Mouse (Mus musculus) midbrain, embryonic 14.5 days (tissue): ENCODE data around the gene Il20rb. TPM values are rescaled to one million over a fixed set of nuclear protein-coding genes. Genes with fewer than 3 reads are reported as not detected.
A peak's percentile ranks its signal among the peaks of the same experiment; 100 is the strongest.

Source experiments
- ATAC-seq: fragments of 200-750 bp; cut with Nextera tagmentation; 2 replicates; pipeline ENCODE4 v1.8.0; 2017; ENCODE audit warnings: moderate number of reproducible peaks, moderate library complexity; ENCODE audit not compliant: low FRiP score, low TSS enrichment
- DNase-seq: peaks from one replicate; pipeline ENCODE4 v3.0.0-alpha.2; 2015
- H3K27ac ChIP-seq: fragments of 300-500 bp; sonication (generic); replicated peaks from 2 replicates; pipeline ENCODE4 v1.5.1; 2014; ENCODE audit warnings: mild to moderate bottlenecking, low read depth, low read length, moderate library complexity
- H3K27me3 ChIP-seq: fragments of 300-500 bp; sonication (generic); 2 replicates; pipeline ENCODE4 v1.6.1; 2014; ENCODE audit warnings: low read length, control low read depth, mixed read lengths; ENCODE audit not compliant: control insufficient read depth, insufficient read depth
- H3K36me3 ChIP-seq: fragments of 300-500 bp; sonication (generic); 2 replicates; pipeline ENCODE4 v1.6.1; 2014; ENCODE audit warnings: low read length, control low read depth; ENCODE audit not compliant: control insufficient read depth, insufficient read depth
- H3K4me1 ChIP-seq: fragments of 300-500 bp; sonication (generic); 2 replicates; pipeline ENCODE4 v1.6.1; 2014; ENCODE audit warnings: mild to moderate bottlenecking, antibody characterized with exemption, low read length, control low read depth; ENCODE audit not compliant: control insufficient read depth, insufficient read depth
- H3K4me2 ChIP-seq: fragments of 300-500 bp; sonication (generic); 2 replicates; pipeline ENCODE4 v1.6.1; 2014; ENCODE audit warnings: mild to moderate bottlenecking, low read length, moderate library complexity
- H3K4me3 ChIP-seq: fragments of 300-500 bp; sonication (generic); replicated peaks from 2 replicates; pipeline ENCODE4 v1.5.1; 2014; ENCODE audit warnings: low read depth, low read length
- H3K9ac ChIP-seq: fragments of 300-500 bp; sonication (generic); replicated peaks from 2 replicates; pipeline ENCODE4 v1.6.1; 2014; ENCODE audit warnings: mild to moderate bottlenecking, low read length, moderate library complexity
- H3K9me3 ChIP-seq: fragments of 300-500 bp; sonication (generic); 2 replicates; pipeline ENCODE4 v1.6.1; 2016; ENCODE audit warnings: low read length, control low read depth, mixed read lengths; ENCODE audit not compliant: control insufficient read depth
- WGBS: fragments of 180-500 bp; shearing (Covaris S2); extraction: QIAGEN DNeasy Blood & Tissue Kit; methylation state at CpG from one replicate; pipeline ENCODE4 v1.1.7; 2014; 5-methylcytosine and 5-hydroxymethylcytosine counted together
- polyA plus RNA-seq: library from polyadenylated mRNA; unstranded; fragments of >200 nt; fragmentation: Nextera tagmentation; extraction: Ambion mirVana; gene quantifications from 2 replicates; pipeline ENCODE4 v1.2.1, GENCODE M21; 2014

Il20rb gene
- polyA plus RNA-seq, 1 experiment from 2014 or later, result 0.99 TPM

DNA sequence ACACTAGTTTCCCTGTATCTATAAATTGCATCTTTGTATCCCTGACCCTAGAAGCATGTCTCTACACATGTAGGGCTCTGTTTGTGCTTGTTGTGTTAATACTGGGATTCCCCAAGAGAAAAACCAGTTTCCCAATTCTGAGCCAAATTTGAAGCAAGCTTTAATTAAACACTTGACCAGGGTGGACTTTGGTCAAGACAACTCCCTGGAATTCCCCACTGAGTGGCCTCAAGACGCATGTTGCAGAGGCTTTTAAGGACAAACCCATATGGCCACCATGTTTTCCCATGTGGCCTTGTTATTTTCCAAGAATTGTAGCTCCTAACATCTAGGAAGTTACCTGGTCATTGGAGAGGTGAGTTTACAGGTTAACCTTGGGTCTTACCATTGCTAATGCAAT, 12.5 kb downstream of the Il20rb start:
- Histone ChIP-seq H3K36me3 (0 out of 2 replicates have a peak, but pooled peaks cover 4% of the 10 kb centered on the region), H3K27ac (no peak overlapping the region), H3K9ac (no peak overlapping the region), H3K4me1 (no peaks in the 10 kb centered on the region), H3K4me3 (no peak overlapping the region), H3K9me3 (peaks cover 8% of the 10 kb centered on the region; the same call in 1 of the 2 replicates), H3K4me2 (no peak overlapping the region), H3K27me3 (no peaks in the 10 kb centered on the region)
- DNase-seq (no peak), ATAC-seq (no peak)
- 88% methylated on average over 1 of the region's 1 CpGs for WGBS

DNA sequence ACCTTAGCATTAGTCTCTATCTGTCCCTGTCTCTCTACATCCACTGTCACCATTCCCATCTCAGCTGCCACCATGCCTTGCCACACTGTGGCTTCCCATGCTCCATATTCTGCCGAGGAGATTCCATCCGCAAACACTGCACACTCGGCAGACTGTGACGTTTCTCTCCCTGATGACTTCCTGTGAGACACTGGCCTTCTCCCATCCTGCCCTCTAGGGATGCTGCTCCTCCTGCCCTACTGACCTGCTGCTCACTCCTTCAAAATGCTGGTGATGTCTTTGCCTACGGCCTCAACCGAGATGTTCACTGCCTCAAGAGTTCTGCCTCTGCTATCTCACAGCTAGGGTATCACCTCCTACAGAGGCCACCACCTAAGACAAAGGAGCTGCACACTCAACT, 13.2 kb downstream of the Il20rb start:
- 89% methylated on average over 6 of the region's 6 CpGs for WGBS
- H3K9me3 ChIP-seq, result peaks cover 8% of the 10 kb centered on the region; the same call in 1 of the 2 replicates
- H3K36me3 ChIP-seq, result 0 out of 2 replicates have a peak, but pooled peaks cover 4% of the 10 kb centered on the region
- no peak overlapping the region for H3K27ac ChIP-seq
- no peaks in the 10 kb centered on the region for H3K27me3 ChIP-seq
- no peak for ATAC-seq
- H3K4me2 ChIP-seq, result no peak overlapping the region
- H3K9ac ChIP-seq, result no peak overlapping the region
- no peak overlapping the region for H3K4me3 ChIP-seq
- DNase-seq, result no peak
- H3K4me1 ChIP-seq, result no peaks in the 10 kb centered on the region

DNA sequence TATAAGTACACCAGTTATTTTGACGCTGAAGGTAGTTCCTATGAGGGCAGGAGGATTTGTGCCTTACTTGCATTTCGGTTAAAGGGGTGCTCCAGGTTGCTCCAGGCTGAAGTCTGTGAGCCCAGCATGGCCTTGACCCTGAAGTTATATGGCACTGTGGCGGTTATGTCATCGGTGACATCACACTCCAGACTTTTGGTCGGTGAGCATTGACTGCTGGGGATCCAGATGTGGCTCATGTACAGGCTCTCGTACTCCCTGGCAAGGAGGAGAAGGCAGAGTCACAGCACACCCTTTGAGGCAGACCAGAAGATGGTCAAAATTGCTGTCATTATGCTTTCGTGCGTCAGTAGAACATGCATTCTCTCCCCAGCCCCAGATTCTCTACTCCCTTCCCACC, 13.7 kb downstream of the Il20rb start:
- Histone ChIP-seq H3K9ac (no peak overlapping the region), H3K4me3 (no peak overlapping the region), H3K27me3 (no peaks in the 10 kb centered on the region), H3K27ac (no peak overlapping the region), H3K4me2 (no peak overlapping the region), H3K36me3 (0 out of 2 replicates have a peak, but pooled peaks cover 4% of the 10 kb centered on the region), H3K4me1 (no peaks in the 10 kb centered on the region), H3K9me3 (peaks cover 8% of the 10 kb centered on the region; the same call in 1 of the 2 replicates)
- ATAC-seq (no peak), DNase-seq (no peak)
- WGBS, result 94% methylated on average over 8 of the region's 8 CpGs

GRCm38 (mm10) chr9:100471605-100471953, 15.0 kb downstream of the Il20rb start:
- Histone ChIP-seq H3K36me3 (0 out of 2 replicates have a peak, but pooled peaks cover 4% of the 10 kb centered on the region), H3K4me2 (no peak overlapping the region), H3K9me3 (0 out of 2 replicates have a peak, but pooled peaks cover 2% of the 10 kb centered on the region), H3K4me3 (no peak overlapping the region), H3K27me3 (no peaks in the 10 kb centered on the region), H3K4me1 (no peaks in the 10 kb centered on the region), H3K27ac (no peak overlapping the region), H3K9ac (no peak overlapping the region)
- 81% methylated on average over 4 of the region's 4 CpGs for WGBS
- ATAC-seq, result no peak
- no peak for DNase-seq

- H3K36me3 ChIP-seq, result 0 out of 2 replicates have a peak, but pooled peaks cover 4% of the 10 kb centered on the region
- no peaks in the 10 kb centered on the region for H3K4me1 ChIP-seq
- ATAC-seq (no peak), DNase-seq (no peak)
- H3K27me3 ChIP-seq, result no peaks in the 10 kb centered on the region
- H3K27ac ChIP-seq, result no peak overlapping the region
- no peak overlapping the region for H3K4me3 ChIP-seq
- no peak overlapping the region for H3K9ac ChIP-seq
- 73% methylated on average over 8 of the region's 8 CpGs for WGBS
- no peaks in the 10 kb centered on the region for H3K9me3 ChIP-seq
- H3K4me2 ChIP-seq, result no peak overlapping the region
Observed at GRCm38 (mm10) chr9:100470936-100471604, 15.5 kb downstream of the Il20rb start.

GRCm38 (mm10) chr9:100470228-100470627, 16.4 kb downstream of the Il20rb start:
- ATAC-seq, result no peak
- Histone ChIP-seq H3K27me3 (no peaks in the 10 kb centered on the region), H3K9ac (no peak overlapping the region), H3K4me1 (no peaks in the 10 kb centered on the region), H3K4me3 (no peak overlapping the region), H3K4me2 (no peak overlapping the region), H3K36me3 (0 out of 2 replicates have a peak, but pooled peaks cover 4% of the 10 kb centered on the region), H3K27ac (no peak overlapping the region), H3K9me3 (no peaks in the 10 kb centered on the region)
- 76% methylated on average over 1 of the region's 1 CpGs for WGBS
- DNase-seq, result no peak

DNA sequence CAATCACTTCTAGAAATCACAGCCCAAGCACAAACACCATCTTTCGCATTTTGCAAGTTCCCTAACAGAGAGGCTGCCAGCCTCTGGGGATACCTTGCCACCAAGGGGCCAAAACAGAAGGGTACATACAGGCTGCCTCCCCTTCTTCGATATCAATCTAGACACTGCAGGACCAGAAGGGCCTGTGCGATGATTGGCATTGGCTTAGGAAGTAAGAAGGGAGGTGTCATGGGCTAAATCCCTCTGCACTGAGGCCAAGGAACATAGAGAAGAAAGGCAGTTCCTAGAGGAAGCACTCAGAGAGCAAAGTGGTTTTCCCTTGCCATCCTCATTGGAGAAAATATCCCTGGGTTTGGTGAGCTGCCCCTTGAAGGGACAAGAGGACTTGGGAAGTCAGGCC, 16.9 kb downstream of the Il20rb start:
- no peaks in the 10 kb centered on the region for H3K4me1 ChIP-seq
- no peaks in the 10 kb centered on the region for H3K27me3 ChIP-seq
- no peaks in the 10 kb centered on the region for H3K9me3 ChIP-seq
- H3K9ac ChIP-seq, result no peak overlapping the region
- H3K36me3 ChIP-seq, result 0 out of 2 replicates have a peak, but pooled peaks cover 4% of the 10 kb centered on the region
- H3K27ac ChIP-seq, result no peak overlapping the region
- 93% methylated on average over 3 of the region's 3 CpGs for WGBS
- no peak overlapping the region for H3K4me2 ChIP-seq
- ATAC-seq (no peak), DNase-seq (no peak)
- H3K4me3 ChIP-seq, result no peak overlapping the region

DNA sequence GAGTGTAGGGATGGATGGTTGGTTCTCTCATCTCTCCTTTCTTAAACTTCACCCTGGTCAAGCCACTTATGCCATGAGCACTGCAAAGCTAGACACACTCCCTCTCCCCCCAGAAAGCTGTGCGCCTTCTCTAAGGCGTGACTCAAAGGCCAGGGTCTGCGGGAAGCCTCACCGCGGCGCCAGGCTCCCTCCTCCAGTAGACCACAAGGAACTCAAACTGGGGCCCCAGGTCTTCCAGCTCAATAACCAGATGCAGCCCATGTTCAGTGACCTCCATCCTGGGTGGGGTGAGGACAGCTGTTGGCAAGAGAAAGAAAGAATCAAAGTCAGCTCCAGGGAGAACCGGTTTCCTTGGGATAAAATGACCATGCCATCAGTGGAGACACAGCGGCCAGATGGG, 18.4 kb downstream of the Il20rb start:
- Histone ChIP-seq H3K4me2 (no peak overlapping the region), H3K36me3 (0 out of 2 replicates have a peak, but pooled peaks cover 4% of the 10 kb centered on the region), H3K9me3 (no peaks in the 10 kb centered on the region), H3K9ac (no peak overlapping the region), H3K27me3 (no peaks in the 10 kb centered on the region), H3K4me3 (no peak overlapping the region), H3K4me1 (no peaks in the 10 kb centered on the region), H3K27ac (no peak overlapping the region)
- 96% methylated on average over 8 of the region's 8 CpGs for WGBS
- DNase-seq (no peak), ATAC-seq (no peak)

DNA sequence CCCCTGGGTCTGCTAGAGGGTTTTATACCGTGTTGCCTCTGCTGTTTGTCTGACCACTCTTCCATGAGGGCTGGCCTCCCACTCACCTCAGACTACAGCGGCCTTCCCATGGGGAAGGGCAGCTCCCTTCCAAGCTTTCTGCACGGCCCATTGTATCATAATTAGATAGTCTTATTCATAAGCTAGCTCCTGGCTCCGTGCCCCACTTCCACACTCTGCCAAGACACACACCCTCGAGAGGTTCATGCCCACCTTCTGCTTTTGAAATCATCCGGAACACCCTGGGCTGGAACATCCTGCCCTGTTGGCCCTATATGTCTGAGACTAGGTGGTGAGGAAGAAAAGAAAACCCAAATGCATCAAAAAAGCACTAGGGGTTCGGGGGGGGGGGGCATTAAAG, 18.9 kb downstream of the Il20rb start:
- DNase-seq, result peak; percentile 21
- Histone ChIP-seq H3K4me3 (no peak overlapping the region), H3K27ac (no peak overlapping the region), H3K9me3 (no peaks in the 10 kb centered on the region), H3K4me2 (no peak overlapping the region), H3K27me3 (no peaks in the 10 kb centered on the region), H3K4me1 (no peaks in the 10 kb centered on the region), H3K9ac (no peak overlapping the region), H3K36me3 (0 out of 2 replicates have a peak, but pooled peaks cover under 1% of the 10 kb centered on the region)
- 61% methylated on average over 7 of the region's 7 CpGs for WGBS
- ATAC-seq, result no peak
